Mouse (Mus musculus) Muller cell, postnatal 12 days (primary cell): ENCODE data around the gene Olfr382.
"Not testable (repeated sequence)": the region's sequence is repeated elsewhere in the genome, so short reads cannot be mapped to it uniquely, and the experiment has no call there.

Source experiments
- DNase-seq: peaks from one replicate; pipeline ENCODE4 v3.0.0-alpha.2; 2015; ENCODE audit errors: inconsistent ontology term

Olfr382 gene

GRCm38 (mm10) chr11:73517097-73517496 is at the start of gene Olfr382:
TSS of gene Olfr382 (minus strand) at chr11:73517197.
- DNase-seq, result no peak

GRCm38 (mm10) chr11:73528971-73529370 is 12.0 kb upstream of the Olfr382 start:
- not testable (repeated sequence) for DNase-seq

DNA sequence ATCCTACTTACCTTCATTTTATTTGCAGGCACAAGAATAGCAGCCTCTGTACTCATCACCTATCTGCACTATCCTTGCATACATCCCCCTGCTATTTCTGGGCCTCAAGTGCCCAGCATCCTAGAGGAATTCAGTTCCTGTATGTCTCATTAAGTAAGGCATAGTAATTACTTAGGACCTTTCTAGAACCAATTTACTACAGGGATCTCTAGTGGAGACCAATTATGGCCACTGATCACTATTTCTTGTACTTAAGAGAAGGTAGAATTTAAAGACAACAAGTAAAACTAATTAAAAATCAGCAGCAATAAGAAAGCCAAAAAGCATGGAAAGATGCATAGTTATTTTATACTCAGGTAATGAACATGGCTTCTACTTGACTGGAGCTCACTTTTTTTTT is 25.5 kb downstream of the Olfr382 start, which contains the start of gene Olfr381:
Gene Olfr381 (minus strand): TSS at position 101 of the 400 bp plus-strand sequence.
- DNase-seq, result no peak
